Mouse (Mus musculus): Measurements from ENCODE around the gene Cox4i1.

Gene Cox4i1

GRCm38 (mm10) chr8:120696401-120697153, 28.6 kb downstream of the Cox4i1 start:
- DNase-seq (ENCODE audit: low spot score): no peak

GRCm38 (mm10) chr8:120697154-120697978, 29.3 kb downstream of the Cox4i1 start:
- peak; percentile 60 for DNase-seq (ENCODE audit: low spot score)

GRCm38 (mm10) chr8:120697979-120698272, 29.9 kb downstream of the Cox4i1 start:
- no peak for DNase-seq (ENCODE audit: low spot score)

- DNase-seq (ENCODE audit: low spot score): no peak
These were observed 30.4 kb downstream of the Cox4i1 start for GRCm38 (mm10) chr8:120698426-120698825.

GRCm38 (mm10) chr8:120699079-120699478, 31.1 kb downstream of the Cox4i1 start:
- DNase-seq (ENCODE audit: low spot score): no peak

- no peak for DNase-seq (ENCODE audit: low spot score)
These were observed 31.5 kb downstream of the Cox4i1 start for GRCm38 (mm10) chr8:120699565-120699964.

- DNase-seq (ENCODE audit: low spot score): no peak
These were observed 32.0 kb downstream of the Cox4i1 start for GRCm38 (mm10) chr8:120700053-120700452.

GRCm38 (mm10) chr8:120701758-120702465, 33.9 kb downstream of the Cox4i1 start:
- DNase-seq (ENCODE audit: low spot score): peak; percentile 53

- no peak for DNase-seq (ENCODE audit: low spot score)
These were observed 36.2 kb downstream of the Cox4i1 start for GRCm38 (mm10) chr8:120704203-120704602.

- DNase-seq (ENCODE audit: low spot score): no peak
These were observed 37.1 kb downstream of the Cox4i1 start for GRCm38 (mm10) chr8:120705163-120705562.

GRCm38 (mm10) chr8:120706193-120706592, 38.2 kb downstream of the Cox4i1 start:
- no peak for DNase-seq (ENCODE audit: low spot score)

- no peak for DNase-seq (ENCODE audit: low spot score)
These were observed 41.2 kb downstream of the Cox4i1 start for GRCm38 (mm10) chr8:120709176-120709575.

- DNase-seq (ENCODE audit: low spot score): no peak
These were observed 47.2 kb downstream of the Cox4i1 start for GRCm38 (mm10) chr8:120715200-120715599.

GRCm38 (mm10) chr8:120715996-120716680, 48.1 kb downstream of the Cox4i1 start:
- DNase-seq (ENCODE audit: low spot score): no peak

- DNase-seq (ENCODE audit: low spot score): no peak
These were observed 51.7 kb downstream of the Cox4i1 start for GRCm38 (mm10) chr8:120719586-120720236.

- DNase-seq (ENCODE audit: low spot score): no peak
These were observed 55.0 kb downstream of the Cox4i1 start for GRCm38 (mm10) chr8:120723025-120723424.
